Mouse (Mus musculus) testis, postnatal 10 days (tissue): ENCODE data around the gene Prdx6b.

Experiments
- DNase-seq: peaks from one replicate; pipeline ENCODE4 v3.0.0; 2021; ENCODE audit warnings: low spot score

Prdx6b gene

DNA sequence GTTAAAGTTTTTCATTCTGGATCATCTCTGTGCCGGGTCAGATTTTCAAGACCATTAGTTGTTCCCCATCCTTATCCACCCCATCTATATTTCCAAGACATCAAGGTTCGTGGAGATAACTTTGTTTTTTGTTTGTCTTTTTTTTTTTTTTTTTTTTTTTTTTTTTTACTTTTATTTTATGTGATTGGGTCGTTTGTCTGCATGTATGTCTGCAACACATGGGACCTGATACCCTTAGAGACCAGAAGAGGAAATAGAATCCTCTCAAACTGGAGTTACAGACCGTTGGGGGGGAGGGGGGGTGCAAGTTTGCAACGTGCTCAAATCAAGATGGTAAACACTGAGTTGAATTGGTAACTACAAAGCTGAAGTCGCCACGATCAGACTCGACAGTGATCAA is at the start of gene Prdx6b:
Gene Prdx6b (plus strand): TSS at position 301 of the 400 bp plus-strand sequence.
- no peak for DNase-seq

DNA sequence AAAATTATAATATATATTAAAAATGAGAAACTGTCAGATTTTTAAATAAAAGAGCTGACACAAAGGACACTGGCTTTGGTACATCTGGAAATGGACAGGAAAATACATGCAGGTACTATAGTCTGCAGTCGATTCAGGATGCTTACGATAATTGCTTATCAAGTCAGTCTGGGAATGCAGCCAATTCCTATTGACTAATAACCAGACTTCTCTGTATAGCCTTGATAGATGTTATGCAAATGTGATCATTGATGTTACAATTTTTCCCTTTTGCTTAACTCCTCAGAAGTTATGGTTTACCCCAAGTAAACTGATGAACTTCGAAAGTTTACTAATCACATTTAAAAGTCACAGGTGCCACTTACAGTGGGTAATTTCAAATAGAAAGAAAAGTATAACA is 44.8 kb upstream of the Prdx6b start:
- no peak for DNase-seq

DNA sequence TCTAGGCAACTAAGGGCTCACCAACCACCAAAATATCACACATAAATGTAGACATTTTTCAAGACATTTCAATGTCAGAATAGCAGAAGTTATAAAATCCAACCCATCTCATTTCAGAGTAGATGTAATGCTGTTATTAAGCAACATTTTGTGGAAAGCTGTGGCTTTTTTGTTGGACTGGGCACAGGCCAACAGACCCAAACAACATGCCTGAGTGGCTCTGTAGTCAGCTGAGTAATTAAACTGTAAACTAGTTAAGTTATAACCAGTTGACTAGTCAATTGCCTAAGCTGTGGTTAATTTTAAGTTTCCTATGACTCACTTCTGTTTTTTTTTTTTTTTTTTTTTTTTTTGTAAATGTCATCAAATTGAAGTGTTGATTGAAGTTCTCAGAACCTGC is 44.4 kb upstream of the Prdx6b start:
- DNase-seq: no peak

DNA sequence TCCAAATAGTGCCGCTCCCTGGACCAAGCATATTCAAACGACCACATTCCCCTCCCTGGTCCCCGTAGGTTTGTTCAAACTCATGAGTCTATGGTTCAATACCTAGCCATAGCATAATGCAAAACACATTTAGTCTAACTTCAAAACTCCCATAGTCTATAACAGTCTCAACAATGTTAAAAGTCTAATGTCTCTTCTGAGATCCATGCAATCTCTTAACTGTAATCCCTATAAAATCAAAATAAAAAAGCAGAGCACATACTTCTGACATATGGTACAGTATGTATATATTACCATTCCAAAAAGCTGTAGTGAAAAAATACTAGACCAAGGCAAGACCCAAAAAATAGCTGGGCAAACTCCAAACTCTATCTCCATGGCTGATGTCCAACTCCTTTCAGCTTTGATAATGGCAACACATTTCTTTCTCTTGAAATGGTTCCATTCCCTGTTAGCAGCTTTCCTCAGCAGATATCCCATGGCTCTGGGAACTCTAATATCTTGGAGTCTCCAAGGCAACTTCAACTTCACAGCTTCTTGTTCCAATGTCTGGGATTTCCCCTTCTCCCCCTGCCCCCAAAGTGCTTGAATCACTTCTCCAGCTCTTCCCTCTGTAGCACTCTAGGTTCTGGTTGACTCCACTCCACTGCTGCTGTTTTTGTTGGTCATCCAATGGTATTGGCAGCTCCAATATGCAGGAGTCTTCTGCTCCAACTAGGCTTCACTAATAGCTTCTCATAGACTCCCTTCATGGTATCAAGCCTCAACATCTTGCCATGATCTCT is 32.2 kb upstream of the Prdx6b start:
- no peak for DNase-seq

DNA sequence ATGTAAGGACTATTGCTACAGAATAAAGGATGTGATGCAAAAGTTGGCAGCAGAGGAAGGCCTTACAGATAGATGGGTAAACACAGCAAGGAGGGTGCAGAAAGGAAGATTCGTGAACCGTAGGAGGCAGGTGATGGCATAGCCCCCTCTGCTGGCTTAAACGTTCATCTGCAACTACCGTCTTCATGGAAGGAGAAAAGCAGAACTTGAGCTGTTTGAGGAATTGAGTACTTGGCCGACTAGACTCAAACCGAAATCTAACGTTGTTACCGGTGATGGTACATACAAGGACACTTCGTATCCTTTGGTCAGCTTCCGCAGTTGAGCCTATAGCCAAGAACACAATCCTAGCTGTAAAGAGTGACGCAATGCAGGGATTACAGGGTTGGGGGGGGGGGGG is 25.4 kb upstream of the Prdx6b start:
- peak; percentile 75 for DNase-seq

DNA sequence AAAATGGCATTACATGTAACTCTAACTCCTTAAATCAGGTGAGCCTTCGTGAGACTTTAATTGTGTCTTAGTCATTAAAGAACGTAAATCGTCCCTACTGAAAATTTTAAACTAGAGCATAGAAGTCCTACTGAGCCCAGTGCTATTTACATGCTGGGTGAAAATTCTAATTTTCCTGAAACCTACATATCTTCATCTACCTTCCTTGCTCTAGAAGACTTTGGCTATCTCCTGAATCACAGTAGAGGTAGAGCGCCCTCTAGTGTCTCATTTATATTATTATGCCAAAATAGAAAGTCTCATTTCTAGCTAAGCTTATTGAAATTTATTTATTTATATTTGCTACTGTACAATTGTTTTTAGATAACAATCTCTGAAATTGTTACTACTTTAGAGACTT is 24.2 kb upstream of the Prdx6b start:
- DNase-seq: no peak

DNA sequence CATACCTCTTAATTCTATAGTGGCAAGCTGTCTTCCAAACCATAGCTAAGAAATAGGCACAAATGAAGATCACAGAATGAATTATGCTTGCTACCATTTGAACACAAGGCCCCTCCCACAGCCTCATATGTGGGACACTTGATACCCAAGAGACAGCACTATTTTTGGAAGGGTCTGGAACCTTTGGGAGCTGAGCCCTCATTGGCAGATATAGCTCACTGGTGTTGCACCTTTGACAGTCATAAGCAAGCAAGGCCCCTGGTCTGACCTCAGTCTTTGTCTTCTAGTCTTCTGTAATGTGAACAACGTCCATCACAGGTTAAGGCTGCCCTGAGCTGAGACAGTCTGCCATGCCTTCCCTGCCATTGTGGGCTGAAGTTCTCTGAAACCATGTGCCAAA is 20.8 kb upstream of the Prdx6b start:
- no peak for DNase-seq

DNA sequence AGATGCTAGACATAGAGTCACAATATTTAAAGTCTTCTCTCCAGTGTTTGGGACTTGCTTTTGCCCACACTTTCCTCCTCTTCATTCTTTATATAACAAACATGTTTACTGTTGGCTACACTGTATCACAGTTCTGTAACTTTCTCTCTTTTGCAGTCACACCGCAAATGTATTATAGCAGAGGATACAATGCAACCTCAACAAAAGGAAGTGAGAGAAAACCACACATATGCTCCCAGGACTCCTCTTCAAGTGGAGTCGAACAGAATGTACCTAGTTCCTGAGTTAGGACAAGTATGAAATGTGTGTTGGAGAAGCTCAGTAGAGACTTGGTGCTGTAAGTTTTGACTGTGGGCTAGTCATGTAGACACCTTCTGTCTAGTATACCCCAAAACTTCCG is 19.2 kb upstream of the Prdx6b start:
- DNase-seq: no peak

DNA sequence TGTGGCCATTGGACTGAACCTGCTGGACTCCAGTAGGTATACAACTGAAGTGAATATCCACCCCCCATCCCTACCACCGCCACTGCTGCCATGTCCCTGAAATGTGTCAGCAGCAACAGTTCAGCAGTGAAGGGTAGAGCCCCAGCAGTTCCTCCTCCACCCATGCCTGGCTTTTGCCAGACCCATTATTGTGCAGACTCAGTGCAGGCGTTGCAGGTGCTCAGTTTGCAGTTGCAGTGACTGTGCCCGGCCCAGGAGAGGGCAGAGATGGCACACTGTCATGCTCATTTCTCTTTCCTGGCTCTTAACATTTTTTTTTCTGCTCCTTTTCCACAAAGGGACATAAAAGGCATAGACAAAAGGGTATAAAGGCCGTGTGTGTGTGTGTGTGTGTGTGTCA is 18.5 kb upstream of the Prdx6b start:
- no peak for DNase-seq

DNA sequence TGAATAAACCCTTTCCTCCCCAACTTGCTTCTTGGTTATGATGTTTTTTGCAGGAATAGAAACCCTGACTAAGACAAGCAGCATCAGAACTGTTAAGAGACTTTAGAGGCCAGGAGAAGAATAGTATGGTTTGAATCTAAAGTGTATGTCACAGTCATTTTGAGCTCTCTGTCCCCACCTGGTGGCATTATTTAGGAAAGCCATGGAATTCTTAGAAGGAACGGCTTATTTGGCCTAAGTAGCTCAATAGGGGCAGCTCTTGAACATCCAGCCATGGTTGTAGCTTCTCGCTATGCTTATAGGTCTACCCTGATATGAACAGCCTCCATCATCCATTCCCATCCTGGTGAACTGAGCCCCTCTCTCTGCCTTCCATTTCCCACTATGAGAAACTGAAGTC is 17.1 kb upstream of the Prdx6b start:
- DNase-seq: no peak

DNA sequence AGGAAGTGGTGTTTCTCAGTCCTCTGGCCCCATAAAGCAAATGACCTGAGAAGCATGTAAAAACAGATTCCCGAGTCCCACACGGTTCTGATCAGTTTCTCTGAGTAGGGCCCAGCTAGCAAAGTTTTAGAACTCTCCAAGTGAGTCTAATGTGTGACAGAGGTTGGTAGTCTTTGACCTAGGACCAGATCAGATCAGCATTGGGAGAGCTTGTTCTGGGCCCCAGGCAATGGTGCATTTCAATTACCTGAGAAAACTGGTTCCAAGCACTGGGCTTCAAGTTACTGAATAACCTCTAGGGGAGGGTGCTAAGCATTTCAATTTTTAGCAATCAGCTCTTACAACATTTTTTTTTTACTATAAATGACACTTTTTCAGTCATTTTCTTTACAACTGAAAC is 10.1 kb upstream of the Prdx6b start:
- DNase-seq: no peak

DNA sequence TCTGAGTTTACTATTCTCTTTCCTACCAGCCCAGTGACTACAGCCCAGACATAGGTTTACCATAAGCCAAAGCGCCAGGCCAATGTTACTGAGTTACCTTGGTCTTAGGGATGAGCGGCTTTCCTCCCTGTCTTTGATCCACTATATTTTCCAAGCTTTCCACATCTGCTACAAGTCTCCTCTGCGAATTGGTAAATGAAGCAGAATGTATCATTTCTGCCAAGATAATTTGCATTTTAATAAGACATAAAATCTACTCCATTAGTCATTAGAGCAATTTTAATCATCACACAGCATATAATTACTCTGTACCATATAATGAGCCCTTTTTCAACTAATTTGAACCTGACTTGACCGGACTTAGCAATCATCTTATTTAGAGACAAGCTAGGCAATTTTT is 5.9 kb upstream of the Prdx6b start:
- no peak for DNase-seq

DNA sequence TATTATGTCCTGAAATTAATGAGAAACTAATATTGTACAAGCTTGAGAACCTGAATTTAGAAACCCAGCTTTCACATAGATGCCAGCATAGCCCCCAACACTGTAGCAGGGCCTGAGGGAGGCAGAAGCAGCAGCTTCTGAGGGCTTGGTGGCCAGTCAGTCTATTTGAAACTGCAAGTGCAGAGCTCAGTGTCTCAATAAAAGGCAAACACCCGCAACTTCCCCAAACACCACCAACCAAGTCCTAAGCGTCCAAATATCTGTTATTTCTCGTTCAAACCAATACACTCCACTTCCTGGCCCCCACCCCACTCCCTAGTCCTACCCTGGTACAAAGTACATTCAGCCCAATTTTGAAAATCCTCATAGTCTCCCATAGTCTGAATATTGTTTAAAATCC is 6.1 kb downstream of the Prdx6b start:
- no peak for DNase-seq

DNA sequence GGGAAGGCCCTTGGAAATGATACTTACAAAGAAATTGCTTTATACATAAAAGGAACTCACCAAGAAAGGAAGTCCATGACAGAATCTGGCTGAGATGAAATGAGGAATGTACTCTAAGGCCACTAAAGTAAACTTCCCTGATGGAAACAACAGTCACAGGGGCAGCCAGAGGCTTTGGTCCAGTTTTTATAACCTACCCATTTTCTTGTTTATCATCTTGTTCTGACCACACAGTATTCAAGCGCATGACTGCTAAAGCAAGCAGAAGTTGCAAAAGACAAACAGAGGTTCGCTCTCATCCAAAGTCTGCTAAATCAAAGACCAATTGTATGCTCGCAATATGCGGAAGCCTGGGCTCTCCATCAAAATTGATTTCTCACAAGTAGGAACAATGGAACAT is 8.5 kb downstream of the Prdx6b start:
- no peak for DNase-seq

DNA sequence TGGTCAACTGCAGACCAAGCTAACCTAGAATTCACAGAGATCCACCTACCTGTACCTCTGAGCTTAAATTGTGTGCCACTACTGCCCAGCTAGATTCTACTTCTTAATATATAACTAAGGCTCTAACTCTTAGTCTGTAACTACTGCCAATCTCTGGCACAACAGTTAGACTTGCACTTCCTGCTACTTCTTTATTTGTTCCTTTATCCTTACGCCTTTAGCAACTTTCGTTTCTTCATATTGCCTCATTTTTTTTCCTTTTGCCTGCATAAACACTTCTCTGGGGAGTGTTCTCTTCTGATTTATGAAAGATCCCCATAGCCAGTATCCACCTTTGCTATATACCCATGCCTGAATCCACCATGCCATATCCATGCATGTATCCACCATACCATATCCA is 11.7 kb downstream of the Prdx6b start:
- no peak for DNase-seq

DNA sequence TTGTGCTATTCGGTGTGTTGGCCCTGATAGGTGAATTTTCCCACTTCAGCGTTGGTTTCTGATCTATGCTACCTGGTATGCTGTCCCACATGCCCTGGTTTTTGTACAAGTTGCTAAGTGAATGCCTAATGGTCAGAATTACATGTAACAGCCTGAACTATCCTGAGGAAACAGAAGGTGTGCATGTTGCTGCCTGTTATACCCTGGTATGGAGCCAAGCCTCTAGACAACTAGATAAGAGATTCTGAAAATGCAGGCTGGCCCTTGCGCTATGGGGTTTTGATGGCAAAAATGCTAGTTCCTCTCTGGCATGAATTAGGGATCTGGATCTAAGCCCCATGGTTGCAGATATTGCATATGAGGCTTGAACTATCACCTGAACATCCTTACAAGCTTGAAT is 15.4 kb downstream of the Prdx6b start:
- DNase-seq: no peak

DNA sequence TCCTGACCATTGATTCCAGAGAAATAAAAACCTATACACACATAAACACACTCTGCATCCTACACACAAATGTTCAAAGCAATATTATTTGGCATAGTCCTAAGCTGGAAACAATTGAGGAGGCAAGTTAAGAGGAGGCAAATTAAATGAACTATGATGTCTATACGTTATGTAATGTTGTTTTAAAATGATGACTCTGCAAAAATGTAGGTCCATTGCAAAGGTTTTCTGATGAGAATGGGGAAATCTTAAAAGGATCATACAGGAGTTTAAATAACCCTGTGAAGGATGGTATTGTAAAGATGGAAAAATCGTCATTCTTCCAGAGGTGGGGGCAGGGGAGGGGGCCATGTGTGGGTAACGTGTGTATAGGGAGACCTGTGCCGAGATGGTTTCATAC is 17.5 kb downstream of the Prdx6b start:
- DNase-seq: no peak

DNA sequence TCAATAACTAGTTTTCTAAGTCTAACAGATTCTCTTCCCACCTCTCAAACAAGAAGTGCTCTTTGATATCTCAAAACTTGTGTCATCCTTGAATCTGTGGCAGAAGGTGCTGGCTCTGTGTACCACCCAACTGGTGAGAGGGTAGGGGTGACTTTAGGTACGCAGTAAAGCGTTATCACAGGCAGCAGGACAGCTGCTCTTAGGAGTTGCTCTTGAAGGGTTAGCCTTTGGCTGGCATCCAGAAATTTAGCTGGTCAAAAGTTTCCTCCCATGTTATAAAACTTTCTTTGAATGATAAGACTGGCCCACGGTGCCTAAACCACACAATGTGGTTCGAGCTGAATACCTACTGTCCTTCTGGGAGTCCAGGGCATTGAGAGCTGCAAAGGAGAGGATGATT is 18.5 kb downstream of the Prdx6b start:
- no peak for DNase-seq

DNA sequence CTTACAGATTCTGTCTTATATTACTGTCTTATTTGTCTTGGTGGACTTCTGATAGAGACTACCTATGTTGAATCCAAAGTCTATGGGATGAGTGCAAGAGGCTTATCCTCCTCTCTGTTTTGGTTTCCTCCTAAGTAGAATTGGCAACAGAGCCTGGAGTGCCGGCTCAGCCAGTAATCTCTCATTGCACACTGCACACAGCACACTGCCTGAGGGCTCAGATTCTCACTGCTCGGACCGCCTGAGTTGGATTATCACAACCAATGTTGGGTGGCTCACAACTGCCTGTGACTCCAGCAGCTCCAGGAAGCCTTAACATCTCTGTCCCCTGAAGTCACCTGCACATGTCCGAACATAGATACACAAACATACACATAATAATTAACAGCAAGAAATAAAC is 19.1 kb downstream of the Prdx6b start:
- DNase-seq: no peak

DNA sequence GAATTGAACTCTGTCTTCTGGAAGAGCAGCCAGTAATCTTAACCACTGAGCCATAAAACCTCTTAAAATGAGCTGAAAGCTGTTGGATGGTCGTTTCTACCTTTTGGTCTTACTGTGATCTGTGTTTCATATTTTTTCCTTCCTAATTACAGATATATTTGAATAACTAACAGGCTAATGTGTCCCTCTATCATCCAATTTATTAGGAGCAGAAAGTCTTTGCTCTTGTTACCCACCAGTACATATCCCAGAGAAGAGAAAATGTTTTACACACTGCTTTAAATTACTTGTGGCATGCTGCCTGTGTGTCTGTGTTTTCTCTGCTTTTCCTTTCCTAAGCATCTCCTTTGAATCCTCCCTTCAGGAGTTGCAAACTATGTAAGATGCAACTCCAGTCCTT is 21.9 kb downstream of the Prdx6b start:
- DNase-seq: no peak

DNA sequence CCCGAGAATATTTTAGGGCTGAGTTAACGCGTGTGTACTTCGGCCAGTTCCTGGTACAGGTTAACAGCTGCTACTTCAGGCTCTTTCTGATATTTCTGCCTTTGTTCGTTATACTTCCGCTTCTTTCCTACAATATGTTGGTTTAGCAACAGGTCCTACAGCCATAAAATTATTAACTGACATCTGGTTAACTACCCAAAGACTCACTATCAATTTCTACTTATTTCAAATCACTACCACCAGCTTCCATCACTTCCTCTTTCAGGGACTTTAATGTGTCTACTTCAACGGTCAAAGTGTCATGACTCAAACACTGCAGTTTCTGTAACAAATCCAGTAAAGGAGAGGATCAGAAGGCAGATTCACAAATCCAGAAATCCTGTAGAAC is 22.6 kb downstream of the Prdx6b start:
- DNase-seq: no peak

DNA sequence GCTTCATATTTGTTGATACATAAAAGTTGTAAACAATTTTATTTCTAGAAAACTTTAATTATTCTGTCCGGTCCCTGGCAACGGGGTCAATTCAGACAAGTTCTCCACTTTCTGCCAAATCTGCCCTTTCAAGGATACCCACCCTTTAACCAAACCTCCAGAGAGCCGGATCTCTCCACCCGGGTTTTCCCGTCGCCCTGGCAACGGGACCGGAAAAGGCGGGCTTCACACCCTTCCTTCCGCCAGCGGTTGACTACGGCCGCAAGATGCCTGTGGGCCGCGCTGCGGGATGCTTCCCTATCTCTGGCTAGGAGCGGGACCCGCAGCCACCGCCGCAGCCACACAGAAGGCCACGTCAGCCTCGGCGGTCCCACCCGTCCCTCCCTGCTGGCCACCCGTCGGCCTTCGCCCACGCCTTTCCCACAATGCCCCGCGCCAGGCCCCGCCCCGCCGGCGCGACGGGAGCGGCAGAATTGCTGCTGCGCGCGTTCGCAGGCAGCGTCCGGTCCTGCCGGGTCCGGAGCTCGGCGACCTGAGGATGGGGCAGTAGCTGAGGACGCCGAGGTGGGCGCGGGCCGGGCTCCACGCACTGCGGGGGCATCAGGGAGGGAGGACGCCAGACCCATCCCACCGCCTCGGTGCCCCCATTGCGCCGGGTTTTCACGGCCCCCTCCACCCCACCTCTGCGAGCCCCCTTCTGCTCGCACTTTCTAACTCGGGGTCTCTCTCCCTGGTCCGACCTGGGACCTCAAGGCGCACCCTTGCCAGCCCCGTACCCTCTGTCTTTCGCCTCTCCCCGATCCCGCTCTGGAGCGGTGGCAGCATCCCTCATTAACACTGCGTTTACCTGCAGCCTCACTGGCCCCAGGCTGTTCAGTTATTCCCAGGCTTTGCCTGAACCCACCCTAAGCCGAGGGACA is 23.2 kb downstream of the Prdx6b start, which contains the start of gene Dnajc10:
Gene Dnajc10 (plus strand): TSS at position 225 of the 920 bp plus-strand sequence.
- peak; percentile 96 for DNase-seq

DNA sequence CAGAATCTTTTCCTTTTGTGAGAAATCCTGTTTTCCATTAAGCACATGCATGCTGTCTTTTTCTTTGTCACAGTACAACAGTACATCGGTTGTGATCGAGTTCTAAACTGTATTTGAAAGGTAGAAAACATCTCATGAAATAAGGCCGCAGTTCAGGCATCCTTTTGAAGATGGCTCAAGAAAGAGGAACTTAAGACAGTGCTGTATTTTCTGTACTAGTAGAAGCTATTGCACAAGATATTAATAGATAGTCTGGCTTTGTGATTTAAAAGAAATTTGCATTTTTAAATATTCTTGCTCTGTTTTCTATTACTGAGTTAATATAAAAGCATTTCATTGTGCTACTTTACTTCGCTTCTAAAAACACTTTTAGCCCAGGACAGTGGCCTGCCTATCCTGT is 30.6 kb downstream of the Prdx6b start:
- no peak for DNase-seq
